Mouse (Mus musculus): ENCODE data around the gene Prr3.
"Not testable (repeated sequence)": the region's sequence is repeated elsewhere in the genome, so short reads cannot be mapped to it uniquely, and the experiment has no call there.

Gene Prr3

GRCm38 (mm10) chr17:35998545-35999305, 18.7 kb upstream of the Prr3 start:
- no peak for DNase-seq (ENCODE audit: low read depth)

GRCm38 (mm10) chr17:35997713-35998510, 17.9 kb upstream of the Prr3 start:
- no peak for DNase-seq (ENCODE audit: low read depth)

- peak; percentile 99 for DNase-seq (ENCODE audit: low read depth)
Observed at GRCm38 (mm10) chr17:35996949-35997348, 16.9 kb upstream of the Prr3 start.

GRCm38 (mm10) chr17:35994879-35995240, 14.8 kb upstream of the Prr3 start:
- no peak for DNase-seq (ENCODE audit: low read depth)

- peak; percentile 79 for DNase-seq (ENCODE audit: low read depth)
Observed at GRCm38 (mm10) chr17:35994175-35994878, 14.3 kb upstream of the Prr3 start.

- no peak for DNase-seq (ENCODE audit: low read depth)
Observed at GRCm38 (mm10) chr17:35993675-35994074, 13.6 kb upstream of the Prr3 start.

- no peak for DNase-seq (ENCODE audit: low read depth)
Observed at GRCm38 (mm10) chr17:35991781-35992180, 11.7 kb upstream of the Prr3 start.

GRCm38 (mm10) chr17:35981776-35982175, 1.7 kb upstream of the Prr3 start:
- no peak for DNase-seq (ENCODE audit: low read depth)

- DNase-seq (ENCODE audit: low read depth), result no peak
Observed at GRCm38 (mm10) chr17:35980363-35980754, 323 bp upstream of the Prr3 start.

- DNase-seq (ENCODE audit: low read depth), result no peak
Observed at GRCm38 (mm10) chr17:35978811-35979400, 1.1 kb downstream of the Prr3 start.

- no peak for DNase-seq (ENCODE audit: low read depth)
Observed at GRCm38 (mm10) chr17:35972131-35972530, 7.9 kb downstream of the Prr3 start.

- peak; percentile 95 for DNase-seq (ENCODE audit: low read depth)
Observed at GRCm38 (mm10) chr17:35969418-35970389, 10.3 kb downstream of the Prr3 start, which contains the start of gene Abcf1. Gene Abcf1, minus strand, starts transcription at chr17:35969761.

GRCm38 (mm10) chr17:35967621-35968020, 12.4 kb downstream of the Prr3 start:
- no peak for DNase-seq (ENCODE audit: low read depth)

- DNase-seq (ENCODE audit: low read depth), result no peak
Observed at GRCm38 (mm10) chr17:35963279-35963678, 16.8 kb downstream of the Prr3 start.

- no peak for DNase-seq (ENCODE audit: low read depth)
Observed at GRCm38 (mm10) chr17:35958533-35959223, 21.4 kb downstream of the Prr3 start.

- no peak for DNase-seq (ENCODE audit: low read depth)
Observed at GRCm38 (mm10) chr17:35954665-35955064, 25.4 kb downstream of the Prr3 start.

- not testable (repeated sequence) for DNase-seq (ENCODE audit: low read depth)
Observed at GRCm38 (mm10) chr17:35952559-35952958, 27.5 kb downstream of the Prr3 start.

- DNase-seq (ENCODE audit: low read depth), result not testable (repeated sequence)
Observed at GRCm38 (mm10) chr17:35950946-35951345, 29.1 kb downstream of the Prr3 start.

GRCm38 (mm10) chr17:35939941-35940340, 40.1 kb downstream of the Prr3 start:
- DNase-seq (ENCODE audit: low read depth), result no peak

GRCm38 (mm10) chr17:35939108-35939507, 40.9 kb downstream of the Prr3 start:
- DNase-seq (ENCODE audit: low read depth), result no peak
